Mouse (Mus musculus): ENCODE results near the gene Ints11. TPM values are rescaled to one million over a fixed set of nuclear protein-coding genes. Genes with fewer than 3 reads are reported as not detected.

The Ints11 gene
- polyA plus RNA-seq, 1 experiment from 2014 or later, result 97.9 TPM

Small RNAs within 50 kb of the gene (microRNA-seq; reads per million reads assigned to microRNA genes)
- gene Gm22991, result not detected

Other genes with a start within 250 kb of the Ints11 start
- 77.7 and 79.9 TPM in 2 replicates for gene Cdk11b, start 244.7 kb upstream of the Ints11 start, polyA plus RNA-seq (2016; fragmentation: Nextera tagmentation; extraction: Ambion mirVana)
- not detected in 2 replicates for gene Gm10563, start 224.1 kb upstream of the Ints11 start, polyA plus RNA-seq (2016; fragmentation: Nextera tagmentation; extraction: Ambion mirVana)
- gene Mmp23, start 216.2 kb upstream of the Ints11 start, polyA plus RNA-seq (2016; fragmentation: Nextera tagmentation; extraction: Ambion mirVana), result 5.8 and 7.4 TPM in 2 replicates
- 19.3 and 20.0 TPM in 2 replicates for gene Mib2, start 200.3 kb upstream of the Ints11 start, polyA plus RNA-seq (2016; fragmentation: Nextera tagmentation; extraction: Ambion mirVana)
- 1.5 and 1.8 TPM in 2 replicates for gene Fndc10, start 175.2 kb upstream of the Ints11 start, polyA plus RNA-seq (2016; fragmentation: Nextera tagmentation; extraction: Ambion mirVana)
- gene Ssu72, start 164.7 kb upstream of the Ints11 start, polyA plus RNA-seq (2016; fragmentation: Nextera tagmentation; extraction: Ambion mirVana), result 158 and 167 TPM in 2 replicates
- 0.53 and 0.79 TPM in 2 replicates for gene Tmem240, start 134.7 kb upstream of the Ints11 start, polyA plus RNA-seq (2016; fragmentation: Nextera tagmentation; extraction: Ambion mirVana)
- 132 and 137 TPM in 2 replicates for gene Atad3a, start 108.5 kb upstream of the Ints11 start, polyA plus RNA-seq (2016; fragmentation: Nextera tagmentation; extraction: Ambion mirVana)
- 8.6 and 9.3 TPM in 2 replicates for gene Vwa1, start 94.8 kb upstream of the Ints11 start, polyA plus RNA-seq (2016; fragmentation: Nextera tagmentation; extraction: Ambion mirVana)
- gene Tmem88b, start 83.7 kb upstream of the Ints11 start, polyA plus RNA-seq (2016; fragmentation: Nextera tagmentation; extraction: Ambion mirVana), result 0.59 and 0.61 TPM in 2 replicates
- 0.20 TPM in 1 of 2 replicates, not detected in the other for gene Ankrd65, start 79.1 kb upstream of the Ints11 start, polyA plus RNA-seq (2016; fragmentation: Nextera tagmentation; extraction: Ambion mirVana)
- gene Mrpl20, start 66.7 kb upstream of the Ints11 start, polyA plus RNA-seq (2016; fragmentation: Nextera tagmentation; extraction: Ambion mirVana), result 254 and 259 TPM in 2 replicates
- 179 and 187 TPM in 2 replicates for gene Ccnl2, start 57.1 kb upstream of the Ints11 start, polyA plus RNA-seq (2016; fragmentation: Nextera tagmentation; extraction: Ambion mirVana)
- 170 and 178 TPM in 2 replicates for gene Aurkaip1, start 38.3 kb upstream of the Ints11 start, polyA plus RNA-seq (2016; fragmentation: Nextera tagmentation; extraction: Ambion mirVana)
- gene Mxra8, start 29.9 kb upstream of the Ints11 start, polyA plus RNA-seq (2016; fragmentation: Nextera tagmentation; extraction: Ambion mirVana), result 43.6 and 43.9 TPM in 2 replicates
- 4.3 and 5.0 TPM in 2 replicates for gene Dvl1, start 22.1 kb upstream of the Ints11 start, polyA plus RNA-seq (2016; fragmentation: Nextera tagmentation; extraction: Ambion mirVana)
- 0.29 and 0.43 TPM in 2 replicates for gene Tas1r3, start 6.2 kb upstream of the Ints11 start, polyA plus RNA-seq (2016; fragmentation: Nextera tagmentation; extraction: Ambion mirVana)
- gene Cptp, start 106 bp upstream of the Ints11 start, polyA plus RNA-seq (2016; fragmentation: Nextera tagmentation; extraction: Ambion mirVana), result 18.6 and 19.4 TPM in 2 replicates
- gene Pusl1, start 22.2 kb downstream of the Ints11 start, polyA plus RNA-seq (2016; fragmentation: Nextera tagmentation; extraction: Ambion mirVana), result 50.1 and 52.7 TPM in 2 replicates
- 24.1 and 28.0 TPM in 2 replicates for gene Acap3, start 22.3 kb downstream of the Ints11 start, polyA plus RNA-seq (2016; fragmentation: Nextera tagmentation; extraction: Ambion mirVana)
- 146 and 151 TPM in 2 replicates for gene Ube2j2, start 74.3 kb downstream of the Ints11 start, polyA plus RNA-seq (2016; fragmentation: Nextera tagmentation; extraction: Ambion mirVana)
- 22.7 and 23.6 TPM in 2 replicates for gene C1qtnf12, start 92.8 kb downstream of the Ints11 start, polyA plus RNA-seq (2016; fragmentation: Nextera tagmentation; extraction: Ambion mirVana)
- 12.7 and 15.7 TPM in 2 replicates for gene B3galt6, start 123.1 kb downstream of the Ints11 start, polyA plus RNA-seq (2016; fragmentation: Nextera tagmentation; extraction: Ambion mirVana)
- 132 and 138 TPM in 2 replicates for gene Sdf4, start 123.3 kb downstream of the Ints11 start, polyA plus RNA-seq (2016; fragmentation: Nextera tagmentation; extraction: Ambion mirVana)
- 1.1 and 1.4 TPM in 2 replicates for gene Tnfrsf4, start 144.3 kb downstream of the Ints11 start, polyA plus RNA-seq (2016; fragmentation: Nextera tagmentation; extraction: Ambion mirVana)
- 1.2 and 1.4 TPM in 2 replicates for gene Tnfrsf18, start 156.6 kb downstream of the Ints11 start, polyA plus RNA-seq (2016; fragmentation: Nextera tagmentation; extraction: Ambion mirVana)
- gene Ttll10, start 189.9 kb downstream of the Ints11 start, polyA plus RNA-seq (2016; fragmentation: Nextera tagmentation; extraction: Ambion mirVana), result 0.69 and 0.95 TPM in 2 replicates
- gene 9430015G10Rik, start 240.4 kb downstream of the Ints11 start, polyA plus RNA-seq (2016; fragmentation: Nextera tagmentation; extraction: Ambion mirVana), result 73.9 and 76.9 TPM in 2 replicates